Mouse (Mus musculus): ENCODE data around the gene Foxo1. TPM values are rescaled to one million over a fixed set of nuclear protein-coding genes. Genes with fewer than 3 reads are reported as not detected.

Gene Foxo1
- polyA plus RNA-seq, 1 experiment, result 10.7 TPM

DNA sequence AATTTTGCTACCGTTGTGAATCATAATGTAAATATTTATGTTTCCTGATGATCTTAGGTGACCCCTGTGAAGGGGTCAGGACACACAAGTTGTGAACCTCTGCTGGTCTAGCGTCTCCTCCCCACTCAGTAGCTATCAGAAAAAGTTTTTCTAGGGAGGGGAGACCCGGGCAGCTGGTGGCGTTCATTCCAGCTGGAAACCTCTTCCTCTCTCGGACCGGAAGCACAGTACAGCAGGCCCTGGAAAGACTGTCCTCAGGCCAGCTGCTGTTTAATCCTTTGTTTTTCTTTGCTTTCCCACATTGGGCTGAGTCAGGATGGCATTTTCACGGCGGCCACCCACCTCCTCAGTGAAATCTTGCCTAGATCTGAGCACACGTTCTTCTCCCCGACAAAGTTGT lies 125.0 kb downstream of the Foxo1 start:
- Histone ChIP-seq H3K27ac (replicated peaks; ENCODE audit: low read depth, low read length) (no peak overlapping the region), H3K4me1 (ENCODE audit: control insufficient read depth, insufficient read depth, insufficient read length, low read length) (peaks cover 7% of the 10 kb centered on the region; the same call in 1 of the 2 replicates), H3K4me3 (ENCODE audit: insufficient read depth, low read depth, low read length) (no peak overlapping the region)

DNA sequence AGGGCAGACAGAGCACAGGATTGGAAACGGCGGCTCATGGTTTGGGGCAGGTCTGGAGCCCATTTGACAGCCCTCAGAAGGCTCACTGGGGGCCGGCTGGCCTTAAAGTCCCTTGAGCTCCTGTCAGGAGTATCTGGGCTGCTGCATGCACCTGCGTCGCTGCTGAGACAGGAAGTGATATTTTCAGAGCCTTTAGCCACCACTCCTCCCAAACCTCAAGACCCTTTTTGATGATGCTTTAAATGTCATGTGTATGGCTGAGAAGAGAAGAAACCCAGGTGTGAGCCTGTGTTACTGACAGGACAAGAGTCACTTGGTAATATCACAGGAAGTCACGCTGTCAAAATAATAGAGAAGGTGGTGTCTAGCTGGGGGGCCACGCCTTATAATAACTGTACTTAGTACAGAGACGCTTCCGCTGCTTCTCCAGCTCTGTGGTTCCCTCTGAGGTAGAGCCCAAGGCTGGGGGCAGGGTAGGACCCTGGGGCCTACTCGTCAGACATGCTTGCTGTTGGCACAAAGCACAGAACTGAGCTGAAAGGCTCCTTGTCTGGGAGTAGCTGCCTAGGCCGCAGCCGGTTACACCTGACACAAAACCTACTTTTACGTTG lies 128.1 kb downstream of the Foxo1 start:
- Histone ChIP-seq H3K4me1 (ENCODE audit: control insufficient read depth, insufficient read depth, insufficient read length, low read length) (peaks cover 11% of the 10 kb centered on the region; the same call in 1 of the 2 replicates), H3K27ac (replicated peaks; ENCODE audit: low read depth, low read length) (no peak overlapping the region), H3K4me3 (ENCODE audit: insufficient read depth, low read depth, low read length) (no peak overlapping the region)

DNA sequence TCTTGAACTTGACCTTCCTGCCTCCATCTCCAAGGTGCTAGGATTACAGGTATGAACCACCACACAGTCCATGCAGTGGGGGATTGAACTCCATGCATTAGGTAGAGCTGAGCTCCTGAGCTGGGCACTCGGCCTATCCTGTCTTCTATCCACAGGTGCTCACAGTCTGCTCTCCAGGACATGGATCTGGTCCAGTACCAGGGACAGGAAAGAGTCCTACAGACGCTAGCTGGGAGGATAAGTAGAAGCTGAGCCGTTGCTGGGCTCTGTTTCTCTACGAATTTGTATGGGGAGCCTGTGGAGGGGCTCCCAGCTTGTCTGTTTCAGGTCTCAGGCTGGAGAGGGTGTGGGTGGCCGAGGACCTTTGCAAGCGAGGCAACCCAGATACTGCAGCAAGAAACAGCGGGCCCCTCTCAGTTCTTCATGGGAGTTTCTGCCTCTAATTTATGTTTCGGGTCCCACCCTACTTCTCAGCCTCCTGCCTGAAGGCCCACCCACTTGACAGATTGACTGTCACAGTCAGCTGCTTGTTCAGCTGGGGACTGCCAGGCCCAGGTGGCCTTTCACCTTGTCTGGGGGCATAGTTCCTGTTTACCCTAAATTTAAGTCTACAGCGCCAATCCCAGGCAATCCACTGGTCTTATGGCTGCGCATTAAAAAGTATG lies 128.9 kb downstream of the Foxo1 start:
- no peak overlapping the region for H3K4me3 ChIP-seq (ENCODE audit: insufficient read depth, low read depth, low read length)
- no peak overlapping the region for H3K27ac ChIP-seq (replicated peaks; ENCODE audit: low read depth, low read length)
- peaks cover 13% of the 10 kb centered on the region for H3K4me1 ChIP-seq (ENCODE audit: control insufficient read depth, insufficient read depth, insufficient read length, low read length)

DNA sequence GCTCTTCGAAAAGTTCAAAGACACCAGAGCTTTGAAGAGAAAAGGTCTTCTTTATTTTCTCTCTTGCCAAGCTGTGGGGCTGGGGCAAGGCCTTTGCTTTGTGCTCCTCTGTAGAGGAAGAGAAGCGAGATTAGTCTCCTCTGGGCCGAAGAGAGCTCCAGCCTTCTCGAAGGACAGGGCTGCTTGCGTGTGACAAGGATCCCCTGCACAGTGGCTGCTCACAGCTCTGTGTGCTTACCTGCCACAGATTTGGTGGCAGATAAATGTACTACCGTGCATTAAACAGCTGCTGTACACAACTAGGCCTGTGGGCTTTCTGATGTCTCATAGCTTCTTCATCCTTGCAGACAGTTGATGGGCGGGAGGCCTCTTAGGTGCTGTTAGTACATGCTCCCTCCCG lies 129.8 kb downstream of the Foxo1 start:
- Histone ChIP-seq H3K4me3 (ENCODE audit: insufficient read depth, low read depth, low read length) (no peak overlapping the region), H3K27ac (replicated peaks; ENCODE audit: low read depth, low read length) (no peak overlapping the region), H3K4me1 (ENCODE audit: control insufficient read depth, insufficient read depth, insufficient read length, low read length) (peaks cover 11% of the 10 kb centered on the region)

DNA sequence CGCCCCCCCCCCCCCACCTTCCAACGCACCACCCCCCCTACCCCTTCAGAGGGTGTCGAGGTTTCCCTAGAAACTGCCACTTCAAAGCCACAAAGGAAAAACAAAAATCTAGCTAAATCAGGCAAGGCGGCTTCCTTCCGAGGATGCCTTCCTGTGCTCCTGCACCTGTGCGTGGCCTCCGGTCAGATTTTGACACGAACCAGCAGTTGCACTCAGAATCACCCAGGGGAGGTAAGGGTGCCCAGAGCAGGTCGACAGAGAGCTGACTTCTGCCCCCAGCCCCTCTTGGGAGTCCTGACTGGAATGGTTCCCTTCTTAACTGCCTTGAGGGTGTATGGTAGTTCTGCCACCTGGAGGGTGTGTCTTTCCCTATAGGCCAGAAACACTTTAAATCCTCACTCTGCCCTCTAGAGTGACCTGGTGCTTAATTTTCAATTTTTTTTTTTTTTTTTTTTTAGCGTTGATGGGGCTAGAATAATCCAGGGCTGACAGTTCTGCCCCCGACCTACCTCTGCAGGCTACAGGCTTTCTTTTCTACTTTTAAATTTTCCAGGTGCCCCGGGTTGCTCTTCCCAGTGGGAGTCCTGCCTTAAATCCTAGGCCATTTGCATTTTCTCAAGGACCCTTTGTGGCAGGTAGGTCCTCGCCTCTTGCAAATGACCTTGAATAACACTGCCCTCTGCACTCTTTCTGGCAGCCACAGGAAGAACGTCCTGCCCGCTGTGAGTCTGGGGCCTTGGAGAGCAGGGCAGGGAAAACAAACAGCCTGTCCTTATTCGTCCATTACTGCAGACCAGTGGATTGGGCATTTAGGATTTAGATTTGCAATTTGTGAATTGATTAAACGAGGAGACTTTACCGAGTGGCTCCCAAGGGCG lies 132.4 kb downstream of the Foxo1 start:
- peak overlapping the region; percentile 78 for H3K27ac ChIP-seq (replicated peaks; ENCODE audit: low read depth, low read length)
- peaks cover 10% of the 10 kb centered on the region for H3K4me1 ChIP-seq (ENCODE audit: control insufficient read depth, insufficient read depth, insufficient read length, low read length)
- H3K4me3 ChIP-seq (ENCODE audit: insufficient read depth, low read depth, low read length), result peak overlapping the region; percentile 40

DNA sequence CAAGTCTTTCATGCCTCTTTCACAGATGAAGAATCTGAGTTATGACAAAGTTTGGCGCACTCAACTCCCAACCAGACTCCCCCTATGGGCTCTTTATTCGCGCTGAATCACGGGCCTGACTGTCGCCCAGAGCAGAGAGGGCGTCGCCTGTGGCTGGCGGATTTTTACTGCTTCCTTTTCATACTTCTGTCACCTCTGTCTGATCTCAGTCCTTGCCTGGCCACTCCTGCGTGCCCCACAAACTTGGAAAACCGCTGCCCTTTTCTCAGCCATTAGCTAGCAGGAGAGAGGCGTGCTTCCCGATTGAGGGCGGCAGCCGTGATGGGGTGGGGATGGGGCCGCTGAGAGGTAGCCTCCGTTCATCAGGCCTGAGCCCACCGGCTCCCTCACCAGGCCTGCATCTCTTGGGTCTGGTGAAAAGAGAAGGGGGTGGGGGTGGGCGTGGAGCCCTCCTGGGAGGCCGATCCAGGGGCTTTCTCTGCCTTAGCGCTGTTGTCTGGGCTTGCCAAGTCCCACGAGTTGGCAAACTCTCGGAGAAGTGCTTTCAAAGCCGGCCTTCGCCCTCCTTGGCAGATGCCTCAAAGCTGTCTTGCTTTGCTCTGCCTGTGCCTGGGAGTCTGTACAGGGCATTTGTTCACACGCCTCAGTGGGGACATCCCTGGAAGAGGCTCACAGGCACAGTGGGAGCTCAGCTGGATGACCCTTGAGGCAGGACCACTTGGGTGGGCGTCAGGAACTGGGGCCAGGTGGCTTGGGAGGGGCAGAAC lies 133.2 kb downstream of the Foxo1 start:
- Histone ChIP-seq H3K27ac (replicated peaks; ENCODE audit: low read depth, low read length) (peak overlapping the region; percentile 79), H3K4me1 (ENCODE audit: control insufficient read depth, insufficient read depth, insufficient read length, low read length) (peaks cover 10% of the 10 kb centered on the region), H3K4me3 (ENCODE audit: insufficient read depth, low read depth, low read length) (peak overlapping the region; percentile 40)

Other genes with a start within 250 kb of the Foxo1 start
- 0.58 and 1.0 TPM in 2 replicates for gene Maml3, start 163.3 kb upstream of the Foxo1 start, polyA plus RNA-seq (2012; ENCODE audit: insufficient read depth, insufficient read length, missing spikeins)

Data from brown adipose tissue, adult 24 weeks (tissue).